18 mouse cellular contexts compared by ENCODE assay signal in genomic region chr5:144918204-144918603, GRCm38 (mm10).
"Had no signal": no experiment of that assay in that cellular context is flagged by ENCODE, and none has a peak within 500 bp of the region (broad histone marks: within the 10 kb centered on the region; RNA-seq: fewer than 3 reads in every experiment).

No protein-coding gene starts in this region.

- H3K9ac ChIP-seq: limb, embryonic 15.5 days; liver, embryonic 12.5 days; liver, embryonic 14.5 days; lung, embryonic 15.5 days; midbrain, embryonic 12.5 days; midbrain, embryonic 15.5 days; neural tube, embryonic 15.5 days had no signal

- ATAC-seq: liver, embryonic 12.5 days; midbrain, embryonic 15.5 days had no signal

- DNase-seq: lung, postnatal 4 days; retina, postnatal 1 day; right cerebral cortex, adult 18-20 months; right cerebral cortex, postnatal 25 days; right cerebral cortex, postnatal 4 days; thymus, adult 2 months; thymus, postnatal 25 days; thymus, postnatal 4 days had no signal

- H3K27me3 ChIP-seq: limb, embryonic 15.5 days; liver, embryonic 12.5 days; lung, embryonic 15.5 days; midbrain, embryonic 12.5 days; midbrain, embryonic 15.5 days; neural tube, embryonic 13.5 days; neural tube, embryonic 15.5 days had no signal

- H3K36me3 ChIP-seq: limb, embryonic 15.5 days; liver, embryonic 12.5 days; lung, embryonic 15.5 days; midbrain, embryonic 10.5 days; midbrain, embryonic 12.5 days; midbrain, embryonic 15.5 days; neural tube, embryonic 13.5 days; neural tube, embryonic 15.5 days had no signal

- H3K27ac ChIP-seq: limb, embryonic 15.5 days; liver, embryonic 12.5 days; liver, embryonic 14.5 days; midbrain, embryonic 10.5 days; midbrain, embryonic 12.5 days; midbrain, embryonic 15.5 days; neural tube, embryonic 15.5 days had no signal

- H3K9me3 ChIP-seq: limb, embryonic 15.5 days; liver, embryonic 12.5 days; lung, embryonic 15.5 days; midbrain, embryonic 10.5 days; midbrain, embryonic 12.5 days; midbrain, embryonic 15.5 days; neural tube, embryonic 13.5 days; neural tube, embryonic 15.5 days had no signal

- H3K4me2 ChIP-seq: limb, embryonic 15.5 days; liver, embryonic 12.5 days; lung, embryonic 15.5 days; midbrain, embryonic 12.5 days; midbrain, embryonic 15.5 days; neural tube, embryonic 13.5 days; neural tube, embryonic 15.5 days had no signal

- H3K4me3 ChIP-seq: limb, embryonic 15.5 days; liver, embryonic 12.5 days; lung, embryonic 15.5 days; midbrain, embryonic 10.5 days; midbrain, embryonic 12.5 days; midbrain, embryonic 15.5 days; myocyte; neural tube, embryonic 13.5 days; neural tube, embryonic 15.5 days had no signal
